Mouse (Mus musculus) CH12.LX (cell line): Measurements from ENCODE around the gene Ifi207. TPM values are rescaled to one million over a fixed set of nuclear protein-coding genes. Genes with fewer than 3 reads are reported as not detected.

Experiments used
- DNase-seq: peaks from one replicate; pipeline ENCODE4 v3.0.0-alpha.2; 2013; ENCODE audit errors: extremely low read depth
- H3K27ac ChIP-seq: 2 replicates; pipeline ENCODE4 v1.5.1; 2012; ENCODE audit warnings: low read depth, mild to moderate bottlenecking, control low read depth, moderate library complexity; ENCODE audit not compliant: insufficient read depth
- H3K27me3 ChIP-seq: replicated peaks from 2 replicates; pipeline ENCODE3; 2012; ENCODE audit warnings: inconsistent platforms
- H3K36me3 ChIP-seq, 2 experiments: replicated peaks in 1 of 2; 2 replicates each; pipeline versions ENCODE3 to v1.6.1; 2012; ENCODE audit warnings: inconsistent platforms in 1 of 2, low read length in 1 of 2, mild to moderate bottlenecking in 1 of 2, mixed read lengths in 1 of 2, moderate library complexity in 1 of 2; ENCODE audit not compliant: control insufficient read depth in 1 of 2, insufficient read depth in 1 of 2
- H3K4me1 ChIP-seq, 2 experiments: 2 replicates each; pipeline ENCODE4 v1.6.1; 2012; ENCODE audit warnings: inconsistent platforms in 1 of 2, moderate library complexity in 1 of 2; ENCODE audit not compliant: insufficient read depth in 2 of 2, control insufficient read depth in 1 of 2
- H3K4me2 ChIP-seq: 2 replicates; pipeline ENCODE4 v1.6.1; 2012; ENCODE audit warnings: low read depth, mild to moderate bottlenecking, control low read depth; ENCODE audit not compliant: poor library complexity, insufficient read depth, severe bottlenecking
- H3K4me3 ChIP-seq, 3 experiments: fragments of 150-350 bp in 1 of 3; sonication (generic) in 1 of 3; replicated peaks in 1 of 3; 2 replicates each; pipeline versions ENCODE3 to v1.5.1; 2011 to 2012; ENCODE audit warnings: low read depth in 2 of 3, low read length in 2 of 3, mild to moderate bottlenecking in 2 of 3, moderate library complexity in 2 of 3, control low read depth in 1 of 3, improper control_type of control experiment in 1 of 3, inconsistent platforms in 1 of 3, mixed read lengths in 1 of 3; ENCODE audit not compliant: poor library complexity in 1 of 3
- H3K79me2 ChIP-seq: replicated peaks from 2 replicates; pipeline ENCODE4 v1.6.1; 2012; ENCODE audit warnings: mild to moderate bottlenecking, moderate library complexity; ENCODE audit not compliant: control insufficient read depth, poor library complexity, insufficient read depth, severe bottlenecking; ENCODE audit errors: extremely low read depth
- H3K9ac ChIP-seq: 2 replicates; pipeline ENCODE4 v1.6.1; 2012; ENCODE audit warnings: low read depth, mild to moderate bottlenecking, control low read depth, moderate library complexity; ENCODE audit not compliant: insufficient read depth
- H3K9me3 ChIP-seq: replicated peaks from 2 replicates; pipeline ENCODE3; 2012; ENCODE audit warnings: low read length, inconsistent platforms, mixed read lengths
- BHLHE40 ChIP-seq: IDR thresholded peaks from 2 replicates; pipeline ENCODE4 v1.6.1; 2011; ENCODE audit warnings: mild to moderate bottlenecking, low read depth, low read length, improper control_type of control experiment
- CHD2 ChIP-seq: IDR thresholded peaks from 2 replicates; pipeline ENCODE4 v1.6.1; 2011; ENCODE audit warnings: low read length, improper control_type of control experiment
- CTCF ChIP-seq, 2 experiments: IDR thresholded peaks in 1 of 2; conservative IDR thresholded peaks in 1 of 2; 2 replicates each; pipeline ENCODE4 v1.5.1; 2011 to 2012; ENCODE audit warnings: low read depth in 2 of 2, low read length in 2 of 2, improper control_type of control experiment in 1 of 2, inconsistent platforms in 1 of 2, mild to moderate bottlenecking in 1 of 2, moderate library complexity in 1 of 2
- ELF1 ChIP-seq: IDR thresholded peaks from 2 replicates; pipeline ENCODE4 v1.6.1; 2014; ENCODE audit warnings: low read depth, mild to moderate bottlenecking, inconsistent platforms, low read length, improper control_type of control experiment
- EP300 ChIP-seq: IDR thresholded peaks from 2 replicates; pipeline ENCODE4 v1.6.1; 2011; ENCODE audit warnings: low read length, improper control_type of control experiment
- ETS1 ChIP-seq: conservative IDR thresholded peaks from 2 replicates; pipeline ENCODE4 v1.6.1; 2012; ENCODE audit warnings: low read depth, mild to moderate bottlenecking, inconsistent platforms, low read length, improper control_type of control experiment, moderate library complexity
- GABPA ChIP-seq: IDR thresholded peaks from 2 replicates; pipeline ENCODE4 v1.6.1; 2012; ENCODE audit warnings: low read depth, low read length, improper control_type of control experiment, inconsistent platforms; ENCODE audit not compliant: insufficient replicate concordance
- IRF4 ChIP-seq: IDR thresholded peaks from 2 replicates; pipeline ENCODE4 v1.6.1; 2014; ENCODE audit warnings: low read depth, mild to moderate bottlenecking, inconsistent platforms, low read length, improper control_type of control experiment
- JUN ChIP-seq: IDR thresholded peaks from 2 replicates; pipeline ENCODE4 v1.6.1; 2011; ENCODE audit warnings: low read depth, mild to moderate bottlenecking, low read length, improper control_type of control experiment, moderate library complexity; ENCODE audit not compliant: insufficient read depth
- JUND ChIP-seq: conservative IDR thresholded peaks from 2 replicates; pipeline ENCODE4 v1.6.1; 2011; ENCODE audit warnings: low read depth, low read length, improper control_type of control experiment
- KAT2A ChIP-seq: IDR thresholded peaks from 2 replicates; pipeline ENCODE4 v1.6.1; 2012; ENCODE audit warnings: low read length, improper control_type of control experiment, inconsistent platforms; ENCODE audit not compliant: insufficient replicate concordance
- MAFK ChIP-seq: IDR thresholded peaks from 2 replicates; pipeline ENCODE4 v1.6.1; 2011; ENCODE audit warnings: low read length, improper control_type of control experiment; ENCODE audit not compliant: insufficient replicate concordance
- MAX ChIP-seq: IDR thresholded peaks from 2 replicates; pipeline ENCODE4 v1.6.1; 2011; ENCODE audit warnings: low read length, improper control_type of control experiment
- MEF2A ChIP-seq: IDR thresholded peaks from 2 replicates; pipeline ENCODE4 v1.6.1; 2014; ENCODE audit warnings: low read depth, mild to moderate bottlenecking, inconsistent platforms, low read length, improper control_type of control experiment, borderline replicate concordance
- MYC ChIP-seq: IDR thresholded peaks from 2 replicates; pipeline ENCODE4 v1.6.1; 2011; ENCODE audit warnings: low read depth, mild to moderate bottlenecking, improper control_type of control experiment, low read length
- NELFE ChIP-seq: IDR thresholded peaks from 2 replicates; pipeline ENCODE4 v1.6.1; 2011; ENCODE audit warnings: low read depth, low read length, improper control_type of control experiment
- POLR2AphosphoS2 ChIP-seq: IDR thresholded peaks from 2 replicates; pipeline ENCODE4 v1.6.1; 2011; ENCODE audit warnings: low read depth, low read length, improper control_type of control experiment
- SIN3A ChIP-seq: IDR thresholded peaks from 2 replicates; pipeline ENCODE4 v1.6.1; 2012; ENCODE audit warnings: low read length, improper control_type of control experiment, inconsistent platforms
- TBP ChIP-seq: conservative IDR thresholded peaks from 2 replicates; pipeline ENCODE4 v1.6.1; 2011; ENCODE audit warnings: low read depth, low read length, improper control_type of control experiment
- TCF12 ChIP-seq: IDR thresholded peaks from 2 replicates; pipeline ENCODE4 v1.6.1; 2014; ENCODE audit warnings: low read depth, mild to moderate bottlenecking, inconsistent platforms, low read length, improper control_type of control experiment
- UBTF ChIP-seq: IDR thresholded peaks from 2 replicates; pipeline ENCODE4 v1.6.1; 2012; ENCODE audit warnings: low read depth, mild to moderate bottlenecking, inconsistent platforms, low read length, improper control_type of control experiment, moderate library complexity
- ZKSCAN1 ChIP-seq: IDR thresholded peaks from 2 replicates; pipeline ENCODE4 v1.6.1; 2012; ENCODE audit warnings: low read depth, inconsistent platforms, low read length, improper control_type of control experiment, borderline replicate concordance
- ZNF384 ChIP-seq: IDR thresholded peaks from 2 replicates; pipeline ENCODE4 v1.6.1; 2012; ENCODE audit warnings: low read depth, low read length, improper control_type of control experiment, inconsistent platforms
- dilution Hi-C: fragments of 300-500 bp; cut with MboI; formaldehyde crosslinking; loops from 2 replicates; pipeline ENCODE4 v1.14.3; 2020; ENCODE audit warnings: low sequenced_read_pairs; ENCODE audit not compliant: extremely low pct_unique_long_range_greater_than_20kb, extremely low pct_ligation_motif_present
- in situ Hi-C: fragments of 300-500 bp; cut with MboI; formaldehyde crosslinking; loops from 3 replicates; pipeline ENCODE4 v1.14.3; 2019; ENCODE audit warnings: low sequenced_read_pairs, low pct_ligation_motif_present, low pct_unique_long_range_greater_than_20kb, mixed read lengths
- polyA plus RNA-seq: library from polyadenylated mRNA; unstranded; fragments of >175 nt; gene quantifications from 2 replicates; pipeline ENCODE4 v1.2.1, GENCODE M21; 2012; ENCODE audit warnings: low read depth; ENCODE audit not compliant: insufficient read length
- total RNA-seq, 2 experiments: library from RNA; depleted of rRNA; stranded (reverse); fragments of 300-350 nt in 1 of 2; fragments of >200 nt in 1 of 2; gene quantifications; 2 replicates each; pipeline ENCODE4 v1.2.3; 2012 to 2014

The Ifi207 gene
- total and polyA plus RNA-seq, 3 experiments: 2.1 to 11.9 (median 3.4) TPM

DNA sequence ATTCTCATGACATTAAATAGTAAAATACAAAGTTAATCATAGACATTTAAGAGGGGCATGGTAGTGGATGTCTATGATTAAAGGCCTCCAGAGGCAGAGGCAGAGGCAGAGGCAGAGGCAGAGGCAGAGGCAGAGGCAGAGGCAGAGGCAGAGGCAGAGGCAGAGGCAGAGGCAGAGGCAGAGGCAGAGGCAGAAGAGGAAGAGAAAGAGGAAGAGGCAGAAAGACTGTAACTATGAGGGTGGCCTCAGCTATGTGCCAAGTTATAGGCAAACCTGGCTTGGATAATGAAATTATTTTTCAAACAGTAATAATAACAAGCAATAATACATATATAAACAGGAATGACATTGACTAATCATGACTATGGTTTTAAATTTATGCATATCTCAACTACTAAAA, 1.0 kb downstream of the Ifi207 start:
- in situ Hi-C loops (no loop called here), dilution Hi-C loops (no loop called here)
- H3K27me3 ChIP-seq: no peaks in the 10 kb centered on the region
- peak overlapping the region in 2 of 3 experiments; percentile 13 for H3K4me3 ChIP-seq
- DNase-seq: no peak
- no peak overlapping the region for H3K27ac ChIP-seq
- no peaks in the 10 kb centered on the region for H3K9me3 ChIP-seq
- peaks cover 3 to 42% of the 10 kb centered on the region in 2 experiments; a peak in 3 of 4 replicates for H3K4me1 ChIP-seq
- H3K9ac ChIP-seq: no peak overlapping the region
- H3K4me2 ChIP-seq: no peak overlapping the region
- peaks cover 2% of the 10 kb centered on the region; the same call in 1 of the 2 replicates for H3K79me2 ChIP-seq
- TF ChIP-seq NELFE (no peak), EP300 (no peak; the same call in 1 of the 2 replicates), CTCF (conservative IDR thresholded peaks at IDR 0.05 in 1 of 2, IDR thresholded peaks at IDR 0.05 in 1 of 2; ENCODE audit: low read depth in 2 of 2, low read length in 2 of 2) (no peak), KAT2A (no peak), MAX (no peak), MAFK (no peak), ELF1 (no peak), IRF4 (no peak), UBTF (no peak), SIN3A (no peak), POLR2AphosphoS2 (no peak), JUND (no peak), JUN (no peak), ZKSCAN1 (no peak), ZNF384 (no peak)
- H3K36me3 ChIP-seq: no peaks in the 10 kb centered on the region

DNA sequence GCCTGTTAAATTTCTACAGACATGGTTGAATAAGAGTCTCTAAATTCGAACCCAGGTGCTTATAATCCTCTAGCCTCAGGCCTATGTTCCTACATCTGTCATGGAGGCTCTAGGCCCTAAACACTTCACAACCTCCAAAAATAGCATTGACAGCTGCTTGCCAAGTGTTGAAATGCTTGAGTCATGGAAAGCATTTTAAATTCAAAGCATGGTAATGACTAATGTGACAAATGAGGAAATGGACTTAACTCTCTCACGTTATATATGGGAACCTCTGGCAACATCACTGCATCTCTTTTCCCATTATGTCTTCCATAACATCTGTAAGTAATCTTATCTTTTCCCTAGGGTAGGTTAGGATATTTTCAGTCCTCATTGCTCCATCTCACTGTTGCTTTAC, 4.6 kb downstream of the Ifi207 start:
- H3K27me3 ChIP-seq: no peaks in the 10 kb centered on the region
- no peak overlapping the region for H3K9ac ChIP-seq
- TF ChIP-seq MEF2A (peak; percentile 98), BHLHE40 (peak; percentile 82), POLR2AphosphoS2 (no peak), TCF12 (peak; percentile 77; the same call in 1 of the 2 replicates), JUN (peak; percentile 73), IRF4 (peak; percentile 43), SIN3A (0 out of 2 replicates have a peak, but pooled peaks have one; percentile 54), EP300 (peak; percentile 82), KAT2A (no peak), MYC (peak; percentile 46; the same call in 1 of the 2 replicates), CHD2 (no peak), MAFK (0 out of 2 replicates have a peak, but pooled peaks have one; percentile 7), ELF1 (peak; percentile 46; the same call in 1 of the 2 replicates), ETS1 (peak; percentile 95), GABPA (no peak), TBP (no peak), JUND (peak; percentile 52; the same call in 1 of the 2 replicates), MAX (peak; percentile 24; the same call in 1 of the 2 replicates)
- no peaks in the 10 kb centered on the region for H3K9me3 ChIP-seq
- dilution Hi-C loops: no loop called here
- in situ Hi-C loops: no loop called here
- peaks cover 5 to 38% of the 10 kb centered on the region in 2 experiments; a peak in 3 of 4 replicates for H3K4me1 ChIP-seq
- H3K36me3 ChIP-seq: peaks cover 0 to 5% of the 10 kb centered on the region in 2 experiments
- no peak overlapping the region for H3K27ac ChIP-seq
- H3K4me3 ChIP-seq: no peak overlapping the region
- DNase-seq: peak; percentile 63
- peak overlapping the region; percentile 36; the same call in 1 of the 2 replicates for H3K4me2 ChIP-seq
- H3K79me2 ChIP-seq: peaks cover 2% of the 10 kb centered on the region; the same call in 1 of the 2 replicates
